Mouse (Mus musculus) liver, adult (tissue): ENCODE data around the gene AC124108.1.

Experiments used
- GATA4 ChIP-seq: IDR thresholded peaks from 2 replicates; pipeline ENCODE4 v1.6.1; 2014; ENCODE audit warnings: mild to moderate bottlenecking, low read length; ENCODE audit not compliant: insufficient replicate concordance

Gene AC124108.1

GRCm38 (mm10) chr1:132209400-132209799 is 18.1 kb downstream of the AC124108.1 start:
- TF ChIP-seq GATA4, result no peak

GRCm38 (mm10) chr1:132210922-132211321 is 19.7 kb downstream of the AC124108.1 start:
- no peak for TF ChIP-seq GATA4

GRCm38 (mm10) chr1:132211672-132212071 is 20.4 kb downstream of the AC124108.1 start:
- no peak for TF ChIP-seq GATA4

- TF ChIP-seq GATA4, result no peak
Measured at GRCm38 (mm10) chr1:132212218-132212617, 21.0 kb downstream of the AC124108.1 start.

- no peak for TF ChIP-seq GATA4
Measured at GRCm38 (mm10) chr1:132213076-132213475, 21.8 kb downstream of the AC124108.1 start.

- no peak for TF ChIP-seq GATA4
Measured at GRCm38 (mm10) chr1:132216276-132216675, 25.0 kb downstream of the AC124108.1 start.

GRCm38 (mm10) chr1:132221627-132222026 is 30.4 kb downstream of the AC124108.1 start:
- TF ChIP-seq GATA4, result no peak

GRCm38 (mm10) chr1:132222166-132222565 is 30.9 kb downstream of the AC124108.1 start:
- TF ChIP-seq GATA4, result no peak

GRCm38 (mm10) chr1:132226297-132227080 is 35.2 kb downstream of the AC124108.1 start:
- TF ChIP-seq GATA4, result no peak

GRCm38 (mm10) chr1:132229667-132230066 is 38.4 kb downstream of the AC124108.1 start, which contains the start of gene Gm10188:
Gene Gm10188 (minus strand): TSS chr1:132229767.
- no peak for TF ChIP-seq GATA4

- TF ChIP-seq GATA4, result no peak
Measured at GRCm38 (mm10) chr1:132231470-132232274, 40.4 kb downstream of the AC124108.1 start.

- TF ChIP-seq GATA4, result no peak
Measured at GRCm38 (mm10) chr1:132233566-132233965, 42.3 kb downstream of the AC124108.1 start.

GRCm38 (mm10) chr1:132234757-132235273 is 43.6 kb downstream of the AC124108.1 start:
- no peak for TF ChIP-seq GATA4

GRCm38 (mm10) chr1:132237585-132238159 is 46.4 kb downstream of the AC124108.1 start:
- no peak for TF ChIP-seq GATA4

- no peak for TF ChIP-seq GATA4
Measured at GRCm38 (mm10) chr1:132245010-132245409, 53.8 kb downstream of the AC124108.1 start.
